Mouse (Mus musculus): ENCODE measurements around the gene Nfib.

Gene Nfib

DNA sequence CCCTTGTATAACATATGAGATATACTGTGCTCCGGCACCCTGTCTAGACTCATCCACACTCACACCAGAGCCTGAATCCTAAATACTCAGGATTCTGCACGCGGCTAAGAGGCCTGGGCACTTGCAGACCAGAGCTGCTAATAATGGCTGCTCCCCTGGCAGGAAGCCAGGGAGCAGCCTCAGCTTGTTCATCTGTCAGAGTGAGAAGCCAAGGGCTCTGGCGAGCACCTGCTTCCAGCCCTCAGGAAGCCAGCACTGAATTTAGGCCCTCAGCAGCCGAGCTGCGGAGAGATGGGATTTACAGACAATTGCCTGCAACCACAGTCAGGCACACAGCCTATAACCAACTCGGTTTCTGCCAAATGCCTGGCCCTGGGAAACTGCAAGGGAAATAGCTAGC lies 15.3 kb downstream of the Nfib start:
- DNase-seq (ENCODE audit: inconsistent ontology term), result peak; percentile 84

DNA sequence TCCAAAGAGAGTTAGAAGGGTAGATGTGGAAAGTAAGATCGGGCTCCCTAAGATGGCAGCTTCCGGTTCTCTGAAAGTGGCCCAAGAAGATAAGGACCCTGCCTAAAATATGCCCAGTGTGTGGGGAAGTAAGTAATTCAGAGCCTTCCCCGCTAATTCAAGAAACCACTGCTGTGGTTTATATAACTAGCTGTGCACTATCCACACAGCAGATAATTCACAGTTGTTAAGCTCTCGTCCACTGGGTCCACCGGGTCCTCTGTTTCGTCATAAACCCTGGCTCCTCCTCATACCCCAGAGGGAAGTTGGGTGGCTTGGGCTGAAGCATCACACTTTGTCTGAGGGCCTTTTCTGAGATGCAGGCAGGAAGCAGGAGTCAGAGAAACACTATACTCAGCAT lies 19.5 kb downstream of the Nfib start:
- no peak for DNase-seq (ENCODE audit: inconsistent ontology term)

DNA sequence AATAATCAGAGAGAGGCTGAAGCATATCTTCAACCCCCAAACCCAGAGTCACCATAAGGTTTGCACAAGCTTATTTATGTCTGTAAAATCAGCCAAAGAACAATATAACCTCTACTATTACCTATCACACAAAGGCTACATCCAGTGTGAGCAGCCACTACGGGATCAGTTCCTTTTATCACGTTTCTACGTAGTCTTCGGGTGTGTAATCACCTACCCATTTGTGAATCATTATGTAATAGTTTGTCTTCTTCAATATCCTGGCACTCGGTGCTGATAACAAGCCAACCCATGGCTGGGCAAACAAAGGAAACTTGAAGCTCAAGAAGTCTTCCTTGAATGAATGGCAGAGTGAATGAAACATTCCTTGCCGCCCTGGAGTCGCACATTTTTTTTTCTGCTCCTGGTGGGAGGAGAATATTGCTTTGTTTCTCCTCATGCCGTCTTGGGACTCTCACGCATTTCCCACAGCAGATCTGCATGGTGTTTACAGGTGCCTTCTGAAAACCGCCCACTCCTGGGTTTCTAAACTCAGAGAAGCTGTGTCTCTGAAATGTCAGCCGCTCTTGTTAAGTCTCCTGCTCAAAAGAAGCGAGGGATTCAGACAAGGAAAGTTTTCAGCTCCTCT lies 21.3 kb downstream of the Nfib start:
- no peak for DNase-seq (ENCODE audit: inconsistent ontology term)

DNA sequence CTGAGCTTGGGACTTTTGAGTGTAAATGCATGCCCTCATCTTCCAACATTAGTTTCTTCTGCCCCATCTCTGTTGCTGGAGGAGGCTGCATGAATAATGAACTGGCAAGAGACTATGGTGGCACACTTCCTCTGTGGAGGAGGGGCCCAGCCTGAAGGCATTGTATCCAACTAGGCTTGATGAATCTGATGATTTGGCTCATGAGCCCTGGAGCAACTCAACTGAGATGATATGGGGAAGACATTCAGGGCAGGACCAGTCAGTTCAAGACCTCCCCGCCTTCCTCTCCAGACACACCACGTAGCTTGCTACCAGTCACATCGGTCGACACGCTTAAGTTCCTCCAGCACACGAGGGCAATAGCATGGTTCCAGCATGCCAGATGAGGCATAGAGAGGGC lies 22.0 kb downstream of the Nfib start:
- DNase-seq (ENCODE audit: inconsistent ontology term), result peak; percentile 48

DNA sequence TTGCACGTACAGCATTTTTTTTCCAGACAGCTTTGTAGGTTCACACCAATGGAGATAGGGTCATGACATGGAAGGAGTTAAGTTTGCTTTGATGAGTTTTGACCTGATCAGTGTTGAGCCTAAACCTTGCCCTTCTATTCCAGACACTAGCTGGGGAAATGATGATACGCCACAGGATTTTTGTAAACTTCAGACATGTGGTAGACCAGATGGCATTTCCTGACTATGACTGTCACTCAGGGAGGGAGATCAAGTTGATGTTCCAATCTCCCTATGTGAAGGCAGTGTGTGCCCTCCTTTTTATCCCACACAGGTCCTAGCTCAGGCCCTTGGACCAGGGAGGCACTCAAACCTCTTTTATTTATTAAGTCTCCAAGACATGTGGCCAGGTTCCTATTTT lies 29.4 kb downstream of the Nfib start:
- DNase-seq (ENCODE audit: inconsistent ontology term), result no peak

DNA sequence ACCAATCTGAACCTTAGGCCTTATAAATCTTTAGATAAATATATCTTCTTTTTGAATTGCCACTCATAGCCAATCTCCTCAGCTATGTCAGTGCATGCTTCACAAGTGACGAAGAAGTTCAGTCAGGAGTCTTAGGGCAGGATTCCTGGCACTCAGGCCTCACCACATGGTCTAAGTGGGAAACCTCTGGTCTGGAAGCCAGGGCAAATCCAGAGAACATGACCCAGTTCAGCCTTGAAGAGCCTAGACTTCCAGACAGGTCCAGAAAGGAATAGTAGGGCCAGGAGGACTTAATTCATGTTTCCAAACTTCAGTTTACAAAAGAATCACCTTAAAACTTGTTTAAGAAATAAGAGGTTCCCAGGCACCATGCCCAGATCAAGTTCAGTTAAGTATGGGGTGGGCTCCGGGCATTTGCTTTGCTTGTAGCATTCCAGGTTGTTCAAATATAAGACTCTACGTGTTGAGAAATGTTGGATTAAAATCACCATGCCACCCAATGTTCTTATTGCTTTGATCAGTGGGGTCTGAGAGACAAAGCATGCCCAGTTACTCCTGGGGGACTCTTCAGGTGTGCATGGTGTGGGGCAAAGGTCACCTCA lies 38.2 kb downstream of the Nfib start:
- no peak for DNase-seq (ENCODE audit: inconsistent ontology term)

DNA sequence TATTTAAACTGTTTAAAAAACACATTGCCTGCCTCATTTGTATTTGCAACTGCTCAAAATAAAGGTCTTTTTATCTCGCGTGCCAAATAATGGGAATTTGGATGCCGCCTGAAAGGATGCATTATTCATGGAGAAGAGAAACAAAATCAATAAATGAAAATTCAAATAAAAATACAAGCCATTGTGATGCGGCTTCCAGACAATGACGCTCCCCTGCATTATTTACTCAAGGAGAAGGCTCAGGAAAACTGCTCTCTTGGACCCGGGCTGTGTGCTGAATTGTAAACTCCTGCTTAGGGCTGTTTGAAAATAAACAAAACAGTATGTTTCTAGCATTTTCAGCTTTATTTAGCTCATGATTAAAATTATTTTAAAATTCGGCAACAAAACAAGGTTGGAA lies 41.1 kb downstream of the Nfib start:
- no peak for DNase-seq (ENCODE audit: inconsistent ontology term)

DNA sequence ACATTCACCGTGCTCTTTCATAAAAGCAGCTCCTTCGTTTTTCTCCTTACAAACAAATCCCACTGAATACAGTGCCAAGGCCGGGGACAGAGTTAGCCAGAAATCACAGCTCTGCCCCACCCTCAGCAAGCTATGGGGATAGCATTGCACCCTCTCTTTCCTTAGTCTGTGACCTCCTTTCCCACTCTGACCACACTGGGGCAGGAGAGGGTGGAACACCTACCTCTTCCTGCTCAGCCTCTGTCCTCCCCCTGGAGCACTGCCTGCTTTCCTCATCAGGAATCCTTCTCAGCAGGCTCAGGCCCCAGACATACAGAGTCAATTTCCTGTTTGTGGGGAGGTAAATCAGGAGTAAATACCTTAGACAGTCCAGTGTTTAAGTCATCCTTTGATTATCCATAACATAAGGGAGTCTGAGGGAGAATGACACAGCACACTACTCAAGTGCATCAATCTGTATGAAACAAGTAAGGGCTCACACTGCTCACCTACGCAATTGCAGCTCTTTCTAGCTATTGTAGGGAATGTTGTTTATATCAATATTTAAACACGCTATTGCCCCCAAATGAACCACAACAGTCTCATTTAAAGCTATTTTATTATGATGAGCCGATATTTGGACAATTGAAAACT lies 41.7 kb downstream of the Nfib start:
- no peak for DNase-seq (ENCODE audit: inconsistent ontology term)

DNA sequence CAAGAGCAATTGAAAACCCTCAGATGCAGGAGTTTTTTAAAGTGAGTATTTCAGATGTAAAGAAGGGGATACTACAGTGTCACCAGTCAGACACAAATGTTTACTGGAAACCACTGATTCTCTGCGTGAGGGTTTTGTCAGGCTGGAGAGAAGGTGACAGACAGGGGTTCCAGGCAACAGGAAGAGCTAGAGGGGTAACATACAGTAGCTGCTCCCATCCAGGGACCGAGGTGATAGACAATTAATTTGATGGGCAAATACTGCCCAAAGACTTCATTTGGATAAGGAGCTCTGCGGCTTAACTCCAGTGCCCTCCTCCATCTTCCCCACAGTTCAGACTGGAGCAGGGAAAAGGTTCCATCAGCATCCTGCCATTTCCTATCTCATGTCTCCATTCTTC lies 42.9 kb downstream of the Nfib start:
- DNase-seq (ENCODE audit: inconsistent ontology term), result no peak

DNA sequence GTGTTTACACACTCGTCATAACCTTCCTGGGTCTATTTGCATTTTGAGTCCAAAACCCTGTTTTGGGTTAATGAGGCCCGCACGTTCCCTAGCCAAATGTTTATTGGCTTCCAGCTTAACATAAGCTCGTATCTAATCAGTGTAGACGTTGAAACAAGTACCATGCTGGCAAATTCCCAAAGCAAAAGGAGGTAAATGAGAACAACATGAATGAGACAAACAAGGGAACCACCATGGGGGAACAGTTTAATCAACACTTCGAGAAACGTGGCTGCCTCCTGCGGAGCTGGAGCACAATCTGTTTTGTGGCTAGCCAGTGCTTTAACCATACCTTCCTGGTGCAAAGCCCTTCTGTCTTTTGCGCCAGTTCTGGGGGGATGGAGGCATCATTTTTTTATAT lies 43.3 kb downstream of the Nfib start:
- no peak for DNase-seq (ENCODE audit: inconsistent ontology term)

DNA sequence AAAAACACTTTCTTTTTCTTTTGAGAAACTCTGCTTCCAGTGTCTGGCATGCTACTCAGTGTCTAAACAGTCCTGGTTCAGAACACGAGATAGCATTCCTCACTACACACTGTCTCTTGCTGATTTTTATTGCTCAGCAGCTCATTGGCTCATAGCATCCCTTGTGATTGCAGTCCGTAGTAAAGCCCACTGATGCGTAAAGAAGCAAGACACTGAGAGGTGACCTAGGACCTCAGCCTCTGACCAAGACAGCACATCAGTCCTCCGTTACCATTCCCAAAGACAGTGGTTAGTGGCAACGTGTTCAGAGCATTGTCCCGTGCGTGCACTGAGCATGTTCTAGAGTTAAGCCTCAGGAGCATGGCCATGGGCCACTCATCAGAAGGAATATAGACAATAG lies 44.3 kb downstream of the Nfib start:
- no peak for DNase-seq (ENCODE audit: inconsistent ontology term)

DNA sequence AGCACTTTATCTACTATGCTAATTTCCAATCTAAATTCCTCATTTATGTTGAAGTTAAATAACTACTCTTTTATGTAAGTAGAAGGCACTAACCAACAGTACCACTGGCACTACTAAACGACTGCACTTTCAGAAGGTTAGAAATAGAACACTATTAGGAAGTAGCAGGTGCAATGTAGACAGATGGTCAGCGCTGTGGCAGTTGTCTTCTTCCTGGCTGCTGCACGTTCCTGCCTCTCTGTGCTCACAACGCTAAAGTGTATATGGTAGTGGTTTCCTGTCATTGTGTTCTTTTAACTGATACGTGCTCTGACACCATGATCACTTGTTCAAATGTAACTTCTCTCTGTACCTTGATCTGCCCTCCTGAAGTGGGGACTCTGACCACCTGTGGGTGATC lies 59.9 kb downstream of the Nfib start:
- DNase-seq (ENCODE audit: inconsistent ontology term), result no peak

DNA sequence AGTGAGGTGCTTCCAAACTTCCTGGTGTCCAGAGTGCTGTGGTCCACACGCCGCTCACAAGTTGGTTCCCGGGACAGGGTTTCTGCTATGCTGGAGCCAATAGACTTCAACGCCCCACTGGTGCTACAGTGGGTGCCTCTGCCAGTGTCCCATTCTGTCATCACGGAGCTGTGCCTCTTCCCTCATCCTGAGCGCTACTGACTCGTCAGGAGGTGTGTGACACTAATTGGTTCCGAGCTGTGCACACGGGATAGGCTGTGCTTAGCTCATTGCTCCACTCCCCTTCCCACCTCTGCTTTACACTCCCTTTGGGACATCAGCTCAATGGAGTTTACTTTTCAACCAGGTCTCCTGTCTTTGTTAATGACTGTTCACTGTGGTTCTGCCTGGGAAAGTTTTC lies 60.8 kb downstream of the Nfib start:
- peak; percentile 27 for DNase-seq (ENCODE audit: inconsistent ontology term)

DNA sequence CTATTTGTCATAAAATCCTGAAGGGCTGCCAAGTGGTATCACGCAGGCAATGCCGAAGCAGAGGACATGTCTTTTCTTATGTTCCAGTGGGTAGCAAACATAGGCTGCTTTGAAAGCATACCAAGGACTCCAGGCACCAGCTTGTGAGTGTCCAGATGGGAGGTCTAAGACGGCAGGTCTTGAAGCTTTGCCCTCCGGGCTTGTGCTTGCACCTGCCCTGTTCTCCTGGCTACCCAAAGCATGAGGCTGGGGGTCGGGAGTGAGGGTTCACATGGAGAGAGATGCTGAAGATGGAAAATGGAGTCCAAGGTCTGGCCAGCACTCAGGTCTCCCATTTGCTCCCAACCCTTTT lies 61.8 kb downstream of the Nfib start:
- DNase-seq (ENCODE audit: inconsistent ontology term), result no peak

DNA sequence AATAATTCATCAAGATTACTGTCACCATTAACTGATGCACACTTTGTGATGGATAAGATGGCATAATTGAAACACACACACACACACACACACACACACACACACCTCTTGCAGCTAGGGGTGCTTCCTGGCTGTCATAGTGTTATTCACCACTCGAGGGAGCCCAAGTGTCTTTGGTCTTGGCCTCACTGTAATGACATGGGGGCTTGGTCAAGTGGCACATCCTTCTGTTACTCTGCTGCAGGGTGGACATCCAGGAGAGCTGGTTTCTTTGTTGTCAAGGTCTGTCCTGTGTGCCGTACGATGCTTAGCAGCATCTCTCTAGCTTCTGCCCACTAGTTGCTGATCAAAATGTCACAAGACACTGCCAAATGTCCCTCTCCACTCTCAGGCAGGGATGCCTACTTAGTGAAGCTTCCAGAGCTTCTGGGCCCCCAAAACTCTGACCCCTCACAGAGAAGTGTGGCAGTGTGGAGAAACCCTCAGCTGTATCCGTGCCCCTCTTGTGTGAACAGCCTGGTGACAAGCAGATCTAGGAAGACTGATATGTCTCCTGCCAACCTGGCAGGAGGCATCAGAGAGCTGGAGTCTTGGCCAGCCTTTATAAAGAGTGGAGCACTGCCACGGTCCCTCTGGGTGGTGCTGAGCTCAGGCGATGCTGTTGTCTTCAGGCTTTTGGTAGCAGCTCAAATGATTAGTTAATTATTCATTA lies 62.4 kb downstream of the Nfib start:
- DNase-seq (ENCODE audit: inconsistent ontology term), result peak; percentile 45

DNA sequence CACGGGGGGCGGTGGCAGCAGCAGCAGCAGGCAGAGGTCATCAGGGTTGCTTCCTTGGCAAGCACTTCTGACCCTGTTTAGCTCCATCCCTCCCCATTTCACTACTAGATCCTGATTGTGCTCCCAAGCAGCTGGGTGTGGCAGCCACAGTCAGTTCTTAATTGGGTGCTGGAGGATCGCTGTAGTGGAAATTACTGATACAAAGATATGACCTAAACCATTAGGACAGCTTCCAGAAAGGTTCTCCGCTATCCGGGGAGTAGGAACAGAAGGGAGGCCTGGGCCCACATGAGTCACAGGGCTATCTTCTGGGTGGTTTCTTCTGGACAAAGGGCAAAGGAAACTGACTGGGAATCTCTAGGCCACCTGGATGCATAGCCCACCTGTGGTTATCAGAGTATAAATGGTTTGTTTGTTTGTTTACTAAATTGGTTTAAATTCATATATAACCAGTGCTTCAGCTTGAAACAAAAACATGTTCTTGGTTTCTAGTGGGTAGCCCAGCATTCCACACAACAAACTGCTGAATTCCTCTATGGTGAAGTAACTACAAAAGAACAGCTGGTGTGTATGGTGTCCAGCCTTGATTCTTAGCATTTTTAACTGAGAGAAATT lies 64.4 kb downstream of the Nfib start:
- DNase-seq (ENCODE audit: inconsistent ontology term), result peak; percentile 95

DNA sequence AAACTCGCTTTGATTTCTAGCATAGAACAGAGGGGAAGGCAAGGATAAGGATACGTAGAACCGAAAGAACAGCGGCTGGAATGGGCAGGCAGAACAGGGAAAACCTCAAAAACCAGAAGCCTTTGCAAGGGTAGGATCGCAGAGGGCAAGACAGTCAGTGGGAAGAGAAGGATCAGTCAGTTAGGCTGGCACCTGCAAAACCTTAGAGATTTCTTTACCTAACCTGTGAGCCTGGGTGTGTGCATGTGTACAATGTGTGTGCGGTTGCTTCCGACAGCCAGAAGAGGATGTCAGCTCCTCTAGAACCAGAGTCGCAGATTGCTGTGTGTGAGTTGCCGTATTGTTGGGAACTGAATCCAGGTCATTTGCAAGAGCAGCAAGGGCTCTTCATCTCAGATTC lies 67.3 kb downstream of the Nfib start:
- DNase-seq (ENCODE audit: inconsistent ontology term), result no peak

DNA sequence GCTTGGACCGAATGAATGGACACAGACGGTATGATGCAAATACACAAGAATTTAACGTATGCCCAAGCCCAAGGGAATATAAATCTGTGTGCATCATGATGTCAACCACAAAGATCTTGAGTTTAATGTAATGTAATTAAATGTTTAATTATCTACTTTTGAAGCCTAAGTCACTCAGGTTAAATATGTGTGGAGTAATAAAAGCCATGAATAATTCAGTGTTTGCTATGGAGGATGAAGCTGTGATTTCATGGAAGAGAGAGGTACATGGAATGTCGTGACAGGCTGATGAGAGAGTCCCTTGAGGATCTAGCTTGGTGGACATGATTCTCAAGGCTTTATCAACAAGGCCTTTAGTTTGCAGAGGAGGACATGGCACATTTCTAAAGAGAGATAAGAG lies 67.9 kb downstream of the Nfib start:
- no peak for DNase-seq (ENCODE audit: inconsistent ontology term)

DNA sequence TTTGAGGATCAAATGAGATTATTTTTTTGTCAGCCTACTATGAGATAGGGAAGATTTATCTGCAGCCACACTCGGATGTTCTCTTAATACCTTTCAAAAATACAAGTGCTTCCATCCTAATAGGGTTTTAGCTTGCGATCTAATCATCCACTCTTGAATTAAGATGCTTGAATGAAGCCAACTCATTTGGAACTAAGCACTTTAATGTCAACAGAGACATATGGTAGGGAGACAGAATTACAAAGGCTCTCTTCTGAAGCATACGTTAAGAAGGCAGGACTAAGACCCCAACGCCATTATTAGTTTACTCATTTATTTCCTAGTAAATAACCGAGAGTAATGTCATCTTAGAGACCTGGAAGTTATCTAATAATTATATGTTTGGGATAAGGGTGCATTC lies 68.9 kb downstream of the Nfib start:
- no peak for DNase-seq (ENCODE audit: inconsistent ontology term)

DNA sequence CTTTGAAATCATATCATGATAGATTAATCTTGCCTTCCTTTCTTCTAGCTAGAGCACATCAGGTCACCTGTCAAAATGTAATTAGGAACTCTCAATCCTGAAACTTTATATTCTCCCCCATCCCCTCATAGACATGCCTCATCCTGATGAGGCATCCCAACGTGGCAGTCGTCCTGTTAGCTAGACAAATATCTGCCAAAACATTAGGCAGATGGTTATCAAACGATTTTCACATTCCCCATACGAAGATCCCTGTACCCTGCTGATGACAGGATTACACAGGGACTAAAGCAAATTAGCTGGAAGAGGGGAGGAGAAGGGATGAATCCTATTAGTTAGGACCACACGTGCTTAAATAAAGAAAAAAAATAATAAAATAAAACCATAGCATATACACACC lies 69.7 kb downstream of the Nfib start:
- DNase-seq (ENCODE audit: inconsistent ontology term), result no peak

DNA sequence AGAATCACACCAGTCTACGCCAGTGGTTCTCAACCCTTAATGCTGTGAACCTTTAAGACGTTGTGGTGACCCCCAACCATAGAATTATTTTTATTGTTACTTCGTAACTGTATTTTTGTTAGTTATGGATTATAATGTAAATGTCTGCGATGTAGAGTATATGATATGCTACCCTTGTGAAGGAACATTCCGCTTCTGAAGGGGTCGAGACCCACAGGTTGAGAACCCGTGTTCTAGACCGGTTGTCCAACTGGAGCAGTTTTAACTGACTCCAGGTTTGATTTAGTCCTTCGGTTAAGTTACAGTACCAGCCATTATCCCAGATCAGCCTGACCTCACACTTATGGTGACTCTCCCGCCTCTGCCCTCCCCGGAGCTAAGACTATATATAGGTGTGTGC lies 70.4 kb downstream of the Nfib start:
- no peak for DNase-seq (ENCODE audit: inconsistent ontology term)

DNA sequence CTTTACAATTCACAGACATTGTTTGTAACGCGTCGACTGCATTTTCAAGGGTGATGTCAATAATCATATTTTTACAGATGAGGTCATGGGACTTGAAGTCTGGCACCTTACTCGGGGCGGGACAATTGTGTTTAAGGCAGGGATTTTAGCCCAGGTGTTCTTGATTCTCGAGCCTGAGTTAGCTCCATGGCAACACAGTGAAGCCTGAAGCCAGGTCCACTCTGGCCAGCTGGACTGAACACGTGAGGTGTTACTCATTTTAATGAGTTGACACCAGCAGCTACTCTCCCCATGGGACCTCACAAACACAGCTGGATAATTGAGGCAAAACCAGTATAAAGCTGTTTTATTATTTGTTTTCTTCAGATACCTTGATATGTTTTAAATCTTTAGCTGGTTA lies 71.2 kb downstream of the Nfib start:
- no peak for DNase-seq (ENCODE audit: inconsistent ontology term)

All from Muller cell, postnatal 12 days (primary cell).